Mouse (Mus musculus) spleen, adult 2 months (tissue): ENCODE measurements around the gene Efcab3.

Source experiments
- CTCF ChIP-seq: fragments of 200-500 bp; IDR thresholded peaks from 2 replicates; pipeline ENCODE4 v1.5.1; 2011; ENCODE audit warnings: mild to moderate bottlenecking, inconsistent platforms; ENCODE audit not compliant: insufficient read depth, insufficient read length, insufficient replicate concordance; ENCODE audit errors: extremely low read depth
- POLR2A ChIP-seq: fragments of 200-500 bp; IDR thresholded peaks from 2 replicates; pipeline ENCODE4 v1.6.1; 2011; ENCODE audit warnings: low read depth, low read length, inconsistent platforms

DNA sequence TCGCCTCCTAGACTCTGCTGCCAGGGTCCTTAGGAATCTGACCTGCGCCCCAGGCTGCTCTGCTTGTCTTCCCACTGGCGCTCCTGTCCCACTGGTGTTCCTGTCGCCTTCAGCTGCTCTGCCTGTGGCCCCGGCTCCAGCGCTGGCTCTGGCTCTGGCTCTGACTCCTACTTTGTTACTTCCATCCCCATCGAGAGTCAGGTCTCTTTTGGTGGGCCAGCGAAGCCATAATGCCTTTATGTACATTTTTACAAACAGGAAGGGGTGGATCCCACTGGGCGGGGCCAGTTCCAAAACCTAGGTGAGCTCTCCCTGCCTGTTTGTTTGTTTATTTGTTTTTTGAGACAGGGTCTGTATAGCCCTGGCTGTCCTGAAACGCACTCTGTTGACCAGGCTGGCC is 103.4 kb downstream of the Efcab3 start:
- TF ChIP-seq CTCF = no peak
- no peak for TF ChIP-seq POLR2A
